Mouse (Mus musculus) spleen, adult 18-20 months (tissue): ENCODE measurements around the gene Brinp2.

Source experiments
- DNase-seq, 2 experiments: peaks; one replicate each; pipeline ENCODE4 v3.0.0; 2022; ENCODE audit warnings: mixed read lengths in 2 of 2

The Brinp2 gene

DNA sequence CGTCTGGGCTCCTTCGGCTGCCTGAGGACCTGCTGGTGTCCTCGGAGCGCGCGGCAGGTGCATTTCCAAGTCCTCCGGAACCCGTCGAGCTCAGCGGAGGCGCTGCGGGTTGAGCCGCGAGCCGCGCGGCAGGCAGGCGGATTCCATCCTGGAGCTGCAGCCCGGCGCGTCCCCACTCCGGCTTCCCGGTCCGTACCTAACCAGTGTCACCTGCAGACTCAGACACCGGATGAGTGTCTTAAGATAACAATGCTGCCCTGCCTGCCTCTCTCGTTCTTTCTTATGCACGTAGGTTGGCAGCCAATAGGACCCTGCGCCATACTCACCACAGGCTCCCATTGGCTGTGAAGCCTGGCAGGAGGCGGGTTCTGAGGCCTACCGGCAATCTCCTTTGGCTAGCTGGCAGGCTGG is at the start of gene Brinp2:
Gene Brinp2, minus strand, starts transcription at position 276 of the 411 bp plus-strand sequence.
- DNase-seq, result peak in 1 of 2 experiments; percentile 3

DNA sequence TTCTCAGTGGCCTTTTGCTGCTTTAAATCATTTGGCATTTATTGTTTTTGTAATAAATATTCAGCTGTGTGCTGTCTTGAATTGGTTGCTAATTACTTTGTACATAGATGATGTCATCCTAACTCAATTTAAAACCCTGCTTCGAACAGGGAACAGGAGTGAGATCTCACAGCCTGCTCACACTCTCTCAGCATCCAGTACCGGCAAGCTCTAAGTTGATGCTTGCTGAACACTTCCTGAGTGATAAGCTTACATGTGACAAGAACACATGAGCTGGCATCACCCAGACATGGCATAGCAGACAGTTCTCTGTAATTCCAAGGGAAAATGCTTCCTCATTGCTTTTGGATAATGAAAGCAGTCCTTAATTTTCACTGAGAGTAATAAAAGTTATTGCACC is 44.8 kb upstream of the Brinp2 start:
- DNase-seq, result no peak

DNA sequence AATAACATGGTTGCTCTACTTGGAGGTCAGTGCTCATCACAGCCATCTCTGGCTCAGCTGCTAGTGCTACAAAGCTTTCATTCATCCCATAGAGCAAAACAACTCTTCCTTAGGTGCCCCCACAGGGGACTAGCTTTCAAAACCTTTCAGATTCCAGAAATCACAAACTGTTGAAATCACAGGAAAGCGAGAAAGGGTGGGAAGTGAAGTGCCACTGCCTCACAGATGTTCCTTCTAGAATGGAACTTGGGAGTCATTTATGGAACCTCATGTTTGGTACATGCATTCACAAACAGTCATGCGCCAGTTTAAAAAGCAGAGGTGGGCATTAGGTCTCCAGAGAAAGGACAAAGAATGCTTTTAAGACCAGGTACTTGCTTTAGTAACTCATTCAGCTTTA is 40.9 kb upstream of the Brinp2 start:
- no peak for DNase-seq

DNA sequence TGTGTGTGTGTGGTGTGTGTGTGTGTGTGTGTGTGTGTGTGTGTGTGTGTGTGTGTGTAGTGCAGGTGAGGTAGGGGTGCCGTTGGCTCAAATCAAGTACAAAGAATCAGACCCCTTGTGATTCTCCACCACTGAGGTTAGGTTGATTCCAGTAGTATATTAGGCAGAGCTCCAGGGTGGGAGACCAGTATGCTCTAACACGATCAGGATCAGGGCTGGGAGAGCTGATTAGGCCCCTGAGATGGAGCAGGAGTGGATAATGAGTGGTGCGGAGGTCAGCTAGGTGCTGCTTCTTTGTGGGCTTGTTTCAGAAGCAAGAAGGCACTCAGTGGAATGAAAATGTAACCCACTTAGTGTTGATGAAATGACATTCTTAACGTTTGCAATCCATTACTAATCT is 34.6 kb upstream of the Brinp2 start:
- DNase-seq, result no peak

GRCm38 (mm10) chr1:158388995-158389394 is 32.9 kb upstream of the Brinp2 start:
- no peak for DNase-seq

DNA sequence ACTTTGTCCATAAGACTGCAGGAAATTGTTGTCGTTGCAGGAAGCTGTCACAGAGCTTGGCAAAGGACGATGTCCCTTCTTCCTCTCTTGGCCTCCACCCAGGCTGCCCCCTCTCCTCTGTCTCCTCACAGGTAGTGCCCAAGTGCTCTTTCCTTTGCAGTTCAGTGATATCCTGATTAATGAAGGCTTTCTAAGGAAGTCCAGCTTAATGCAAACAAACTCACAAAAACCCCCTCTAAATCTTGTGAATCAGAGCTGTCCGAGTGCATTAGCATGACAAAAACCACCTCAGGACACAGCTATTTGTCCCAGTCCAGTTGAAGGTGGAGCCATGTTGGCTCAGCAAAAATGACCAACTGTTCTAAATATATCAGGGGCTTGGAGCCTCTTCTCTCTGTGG is 30.7 kb upstream of the Brinp2 start:
- no peak for DNase-seq

DNA sequence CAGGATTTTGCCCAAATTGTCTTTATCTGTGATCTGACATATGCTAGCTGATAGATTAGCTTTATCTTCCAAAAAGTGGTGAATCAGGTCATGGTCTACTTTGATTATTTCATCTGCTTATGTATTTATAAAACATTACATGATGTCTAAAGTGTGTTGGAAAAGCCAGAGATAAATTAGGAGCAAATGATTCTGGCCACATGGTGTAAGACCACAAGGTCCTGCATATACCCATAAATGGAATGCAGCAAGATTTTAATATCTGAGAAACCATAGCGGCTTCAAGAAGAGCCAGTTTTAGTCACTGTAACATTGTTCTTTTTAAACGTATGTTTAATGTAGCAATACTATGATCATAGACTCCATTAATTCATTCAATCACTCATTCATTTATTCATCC is 29.2 kb upstream of the Brinp2 start:
- no peak for DNase-seq

GRCm38 (mm10) chr1:158383210-158383609 is 27.1 kb upstream of the Brinp2 start:
- DNase-seq, result no peak

- DNase-seq, result no peak
These were observed 26.2 kb upstream of the Brinp2 start for GRCm38 (mm10) chr1:158382277-158382676.

GRCm38 (mm10) chr1:158364461-158364860 is 8.3 kb upstream of the Brinp2 start:
- no peak for DNase-seq

- no peak for DNase-seq
These were observed 6.4 kb upstream of the Brinp2 start for GRCm38 (mm10) chr1:158362292-158363101.

- no peak for DNase-seq
These were observed 5.8 kb upstream of the Brinp2 start, which contains the start of gene Astn1 for GRCm38 (mm10) chr1:158361964-158362291. Gene Astn1, plus strand, starts transcription at chr1:158362273.

GRCm38 (mm10) chr1:158355177-158356050 is 712 bp downstream of the Brinp2 start:
- DNase-seq, result no peak

DNA sequence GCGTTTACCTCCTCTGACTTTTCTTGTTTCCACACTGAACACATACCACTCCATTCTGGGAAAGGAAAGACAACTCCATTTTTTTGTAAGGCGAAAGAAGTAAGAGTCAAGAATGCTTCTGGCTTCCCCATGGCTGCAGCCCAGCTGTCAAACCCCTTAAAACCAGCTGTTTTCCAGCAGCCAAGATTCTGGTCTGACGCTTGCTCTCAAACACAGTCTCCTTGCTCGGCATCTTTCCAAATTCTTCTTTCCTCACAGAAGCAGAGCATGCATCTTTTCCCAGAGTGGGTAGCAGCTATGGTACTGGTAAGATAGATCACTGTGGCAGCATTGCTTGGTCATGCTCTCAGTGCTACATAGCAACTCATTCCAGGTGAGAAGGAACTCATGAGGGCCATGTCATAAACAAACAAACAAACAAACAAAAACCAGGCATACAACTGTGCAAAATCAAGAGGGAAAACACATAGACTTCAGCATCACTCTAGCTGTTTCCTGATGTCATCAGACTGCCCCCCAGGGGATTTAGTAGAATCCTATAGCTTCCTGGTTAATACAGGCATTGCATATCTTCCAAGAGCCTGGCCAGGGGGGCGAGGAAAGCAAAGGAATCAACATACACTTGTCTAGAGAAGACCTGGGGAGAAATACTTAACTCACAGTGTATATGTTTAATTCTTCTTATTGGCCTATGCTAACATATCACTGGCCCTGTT is 2.3 kb downstream of the Brinp2 start:
- no peak for DNase-seq

DNA sequence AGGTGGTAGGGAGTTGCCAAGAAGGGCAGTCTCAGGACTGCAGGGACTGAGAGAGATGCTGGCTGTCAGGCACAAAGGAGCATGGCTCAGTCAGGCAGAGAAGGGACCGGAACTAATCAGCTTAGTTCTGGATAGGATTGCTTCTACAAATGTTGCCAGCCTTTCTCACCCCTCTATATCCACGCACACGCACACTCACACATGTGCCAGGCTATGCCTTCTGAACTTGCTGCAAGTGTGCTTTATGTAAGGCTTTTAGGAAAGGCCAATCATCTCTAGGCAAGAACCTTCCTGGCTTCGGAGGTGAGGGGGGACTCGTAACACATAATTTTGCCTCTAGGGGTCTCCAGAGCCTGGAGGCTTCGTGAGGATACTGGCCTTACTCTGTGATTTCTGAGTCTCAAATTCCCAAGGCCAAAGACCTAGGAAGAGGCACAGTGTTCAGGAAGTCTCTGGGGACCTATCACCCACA is 12.8 kb downstream of the Brinp2 start:
- no peak for DNase-seq

GRCm38 (mm10) chr1:158328839-158329238 is 27.3 kb downstream of the Brinp2 start:
- DNase-seq, result no peak

- DNase-seq, result no peak
These were observed 28.0 kb downstream of the Brinp2 start for GRCm38 (mm10) chr1:158328126-158328525.

- no peak for DNase-seq
These were observed 32.8 kb downstream of the Brinp2 start for GRCm38 (mm10) chr1:158323325-158323724.

DNA sequence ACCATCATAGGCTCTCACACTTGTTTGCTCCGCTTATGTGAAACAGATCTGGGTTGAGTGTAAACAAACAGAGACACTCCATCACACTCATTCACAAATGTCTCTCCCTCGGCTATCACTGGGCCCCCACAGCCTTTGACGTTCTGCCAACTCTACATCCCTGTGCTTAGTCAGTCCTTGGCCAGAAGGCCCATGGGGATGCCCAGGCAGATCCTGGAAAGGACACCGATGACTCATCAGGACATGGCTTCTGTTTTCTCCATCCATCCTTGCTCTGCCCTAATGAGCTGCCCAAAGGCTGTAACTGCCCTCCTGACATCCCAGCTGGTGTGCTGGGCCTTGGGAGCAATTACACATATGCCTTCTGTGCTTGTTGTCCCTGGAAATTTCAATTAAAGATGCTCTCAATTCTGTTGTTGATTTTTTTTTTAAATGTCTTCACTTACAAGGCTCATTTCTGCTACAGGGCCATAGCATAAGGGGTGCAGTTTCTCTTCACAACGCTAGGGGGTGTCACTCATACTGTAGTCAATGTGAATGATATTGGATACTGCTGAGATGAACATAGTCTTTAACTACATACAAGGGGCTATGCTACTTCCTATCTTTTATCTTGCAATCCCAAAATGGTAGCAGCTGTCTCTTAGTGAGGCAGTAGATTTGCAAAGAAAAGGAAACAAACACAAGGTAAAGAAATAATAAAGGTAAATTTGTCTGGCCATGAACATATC is 45.5 kb downstream of the Brinp2 start:
- DNase-seq, result no peak

DNA sequence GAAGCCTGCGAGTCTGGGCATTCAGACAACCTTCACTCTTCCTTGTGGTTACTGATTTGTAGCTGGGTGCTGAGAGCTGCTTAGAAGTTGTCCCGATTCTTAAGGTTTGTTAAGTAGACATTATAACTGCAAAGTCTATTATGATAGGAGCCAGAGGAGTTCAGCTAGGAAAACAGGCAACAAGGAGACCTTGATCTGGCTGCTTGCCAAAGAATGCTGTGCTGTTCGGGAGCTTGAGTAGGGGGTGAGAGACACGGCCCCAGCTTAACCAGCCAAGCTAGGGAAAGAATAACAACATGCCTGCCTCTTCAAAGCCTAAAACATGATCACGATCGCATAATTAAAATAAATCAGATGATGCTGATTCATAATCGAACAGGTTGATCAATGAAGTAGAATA is 59.1 kb downstream of the Brinp2 start:
- no peak for DNase-seq

DNA sequence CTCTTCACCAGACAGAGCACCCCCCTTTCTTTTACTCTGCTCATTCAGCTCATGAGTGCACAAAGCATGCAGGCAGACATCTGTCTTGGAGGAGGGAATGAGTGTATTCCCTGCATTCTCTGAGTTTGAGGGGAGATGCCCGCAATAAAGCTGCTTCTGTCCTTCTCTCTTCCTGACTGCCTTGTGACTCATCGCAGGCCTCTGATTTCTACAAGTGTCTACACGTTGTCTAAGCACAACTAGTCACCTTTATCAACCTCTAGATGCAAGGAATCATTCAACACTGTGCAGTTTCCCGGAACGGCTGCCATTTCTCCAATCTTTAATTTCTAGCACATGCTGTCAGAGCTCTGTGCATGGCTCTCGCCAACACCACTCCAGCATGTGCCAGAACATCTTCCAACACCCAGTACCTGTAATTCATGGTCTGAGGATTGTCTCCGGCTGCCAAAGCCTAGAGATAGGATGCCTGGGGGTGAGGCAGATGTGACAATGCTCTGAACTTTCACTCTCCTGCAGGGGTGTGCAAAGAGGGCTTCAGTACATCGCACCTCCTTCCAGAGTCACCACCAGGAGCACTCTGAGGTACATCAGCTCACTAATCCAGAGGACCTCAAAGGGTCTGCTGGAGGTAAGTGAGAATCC is 59.7 kb downstream of the Brinp2 start:
- no peak for DNase-seq

DNA sequence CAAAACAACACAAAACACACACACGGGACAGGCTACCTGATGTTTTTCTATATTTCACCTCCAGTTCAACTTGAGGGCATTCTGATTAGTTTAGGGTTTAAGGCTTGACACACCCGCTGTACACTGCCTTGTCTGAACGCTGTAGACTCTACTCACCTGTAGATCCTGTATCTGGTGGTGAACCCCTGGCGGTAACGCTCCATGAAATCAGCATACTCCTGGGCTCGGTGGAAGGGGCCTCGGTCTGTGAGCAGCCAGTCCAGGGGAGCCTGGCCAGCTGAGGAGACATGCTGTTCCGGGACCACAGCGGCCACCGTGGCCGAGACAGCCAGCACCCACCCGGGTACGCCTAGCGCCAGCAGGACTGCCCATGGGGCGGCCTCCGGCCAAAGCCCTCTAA is 60.9 kb downstream of the Brinp2 start:
- DNase-seq, result no peak
